Mouse (Mus musculus) layer of hippocampus, adult 8-10 months (tissue): ENCODE data around the gene Ercc6l2. TPM values are rescaled to one million over a fixed set of nuclear protein-coding genes. Genes with fewer than 3 reads are reported as not detected.

Experiments
- DNase-seq, 2 experiments: peaks; one replicate each; pipeline ENCODE4 v3.0.0; 2022; ENCODE audit warnings: low spot score in 2 of 2
- total RNA-seq, 4 experiments: library from RNA; stranded (reverse); gene quantifications; 2 replicates each; pipeline ENCODE4 v1.2.4; 2022

Ercc6l2 gene
- total RNA-seq, 4 experiments from 2014 or later = 18.8 to 22.9 (median 20.8) TPM

- no peak for DNase-seq
These were observed 112.3 kb downstream of the Ercc6l2 start for GRCm38 (mm10) chr13:63927326-63927725.

DNA sequence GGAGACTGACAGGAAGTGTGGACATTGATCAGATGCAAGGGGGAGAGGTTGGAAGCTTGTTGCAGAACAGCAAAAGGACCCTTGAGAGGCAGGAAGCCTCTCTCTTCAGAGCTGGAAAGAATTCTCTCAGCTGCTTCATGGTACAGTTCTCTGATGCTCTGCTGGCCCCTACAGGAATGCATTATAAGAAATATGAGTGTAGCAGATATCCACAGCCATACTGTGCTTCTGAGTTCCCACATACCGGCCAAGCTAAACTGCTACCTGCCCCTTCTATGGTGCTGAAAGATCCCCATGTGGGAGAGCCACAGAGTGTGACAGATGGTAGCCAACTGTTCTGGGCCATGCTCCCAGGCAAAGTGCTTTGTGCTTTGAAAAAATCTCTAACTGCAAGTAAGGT lies 114.3 kb downstream of the Ercc6l2 start:
- peak; percentile 32 to 56 for DNase-seq

DNA sequence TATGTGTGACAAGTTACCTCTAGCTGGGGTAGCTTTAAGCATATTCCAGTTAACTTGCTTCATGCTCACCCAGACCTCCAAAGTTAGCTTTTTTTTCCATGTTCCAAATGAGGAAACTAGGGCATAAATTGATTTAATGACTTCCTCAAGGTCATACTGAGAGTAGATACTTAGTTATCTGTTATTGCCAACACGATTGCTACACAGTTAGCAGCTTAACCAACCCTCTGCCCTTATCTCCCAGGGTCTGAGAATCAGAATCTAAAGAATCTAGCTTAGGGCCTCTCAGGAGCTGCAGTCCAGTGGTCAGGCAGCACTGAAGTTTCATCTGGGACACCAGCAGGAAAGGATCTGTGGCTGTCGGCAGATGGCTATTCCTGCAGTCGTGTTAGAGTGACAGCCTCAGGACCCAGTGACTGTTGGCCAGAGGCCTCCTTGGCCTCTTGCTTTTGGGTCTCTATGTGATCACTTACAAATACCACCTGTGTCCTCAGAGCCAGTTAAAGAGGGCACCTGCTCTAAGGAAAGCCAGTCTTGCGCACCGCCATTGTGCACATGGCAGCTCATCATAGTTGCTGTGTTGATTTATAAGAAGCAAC lies 115.0 kb downstream of the Ercc6l2 start:
- DNase-seq = no peak

DNA sequence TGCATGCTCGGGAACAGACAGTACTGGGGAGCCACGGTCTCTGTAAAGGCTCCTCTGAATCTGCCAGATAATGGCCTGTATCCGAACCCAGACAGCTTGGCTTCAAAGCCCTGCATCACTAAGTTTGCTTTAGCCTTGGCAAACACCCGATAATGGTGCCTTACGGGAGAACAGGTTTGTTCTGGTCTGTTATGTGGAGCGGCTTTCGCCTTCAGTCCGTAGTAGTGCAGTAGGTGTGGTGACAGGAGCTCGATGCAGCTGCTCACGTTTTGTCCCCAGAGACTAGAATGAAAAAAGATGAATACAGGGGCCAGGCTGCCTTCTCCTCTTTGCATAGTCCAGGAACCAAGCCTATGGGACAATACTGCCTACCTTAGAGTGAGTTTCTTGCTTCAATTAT lies 115.5 kb downstream of the Ercc6l2 start:
- no peak for DNase-seq

GRCm38 (mm10) chr13:63936369-63936768 lies 121.3 kb downstream of the Ercc6l2 start:
- no peak for DNase-seq

- no peak for DNase-seq
These were observed 125.2 kb downstream of the Ercc6l2 start for GRCm38 (mm10) chr13:63940257-63940656.

- DNase-seq = no peak
These were observed 126.1 kb downstream of the Ercc6l2 start for GRCm38 (mm10) chr13:63941170-63941569.

DNA sequence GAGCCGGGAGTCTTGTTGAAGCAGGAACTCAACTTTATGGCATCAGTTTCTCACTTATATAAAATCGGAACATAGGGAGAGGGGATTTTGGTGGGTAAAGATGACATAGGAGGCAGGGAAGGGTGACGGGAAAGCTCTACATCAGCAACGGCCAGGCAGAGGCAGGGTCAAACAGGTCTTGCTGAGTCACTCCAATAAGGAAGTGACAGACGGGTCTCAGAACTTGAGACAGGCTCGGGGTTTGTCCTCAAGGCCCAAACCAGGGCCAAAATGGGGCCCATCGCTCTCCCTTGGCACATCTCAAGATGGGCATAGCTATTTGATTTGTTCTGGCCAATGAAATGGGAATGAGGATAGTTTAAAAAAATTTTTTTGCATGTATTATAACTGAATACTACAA lies 128.6 kb downstream of the Ercc6l2 start:
- DNase-seq = no peak

DNA sequence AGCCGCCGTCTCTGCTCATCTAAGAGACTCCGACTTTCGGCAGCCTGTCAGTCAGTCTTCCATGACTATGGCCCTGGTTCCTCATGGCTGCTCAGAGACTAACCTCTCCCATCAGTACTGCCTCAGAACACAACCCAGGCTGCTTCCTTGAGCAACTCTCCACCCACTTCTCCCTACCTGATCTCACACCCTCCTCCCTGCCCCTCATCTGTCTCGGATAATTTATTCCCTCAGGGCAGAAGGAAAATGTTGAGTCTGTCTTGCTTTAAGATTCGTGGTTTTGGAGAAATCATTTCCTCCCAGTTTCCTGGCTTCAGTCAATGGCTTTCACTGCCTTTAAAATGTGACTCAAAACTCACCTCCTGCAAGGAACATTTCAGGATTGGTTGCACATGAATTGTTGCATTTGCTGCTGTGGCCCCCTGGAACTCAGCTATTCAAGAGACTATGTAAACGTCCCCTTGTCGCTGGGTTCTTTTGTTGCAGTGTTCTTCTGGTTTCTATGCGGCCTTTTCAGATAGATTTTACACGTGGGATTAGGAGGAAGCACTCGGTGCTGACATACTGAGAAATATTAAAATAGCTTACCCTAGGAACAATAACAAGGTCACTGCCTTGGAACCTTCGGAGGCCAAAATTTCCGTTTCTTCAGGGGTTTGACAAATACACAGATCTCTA lies 129.4 kb downstream of the Ercc6l2 start:
- DNase-seq = no peak

Other genes with a start within 250 kb of the Ercc6l2 start
- gene Ptch1, start 241.6 kb upstream of the Ercc6l2 start, total RNA-seq = 10 to 100 TPM; 43.2 to 67.4 (median 50.6) TPM